Mouse (Mus musculus) cortical plate, adult 2 months (tissue): ENCODE results near the gene Slc9a3r2. TPM values are rescaled to one million over a fixed set of nuclear protein-coding genes. Genes with fewer than 3 reads are reported as not detected.

Source experiments
- H3K27ac ChIP-seq: fragments of 200-500 bp; 2 replicates; pipeline ENCODE4 v1.5.1; 2012; ENCODE audit warnings: low read length, control low read depth, inconsistent platforms; ENCODE audit not compliant: insufficient read depth
- H3K4me1 ChIP-seq: fragments of 200-500 bp; 2 replicates; pipeline ENCODE4 v1.6.1; 2011; ENCODE audit warnings: low read length; ENCODE audit not compliant: control insufficient read depth, insufficient read depth
- H3K4me3 ChIP-seq: fragments of 200-500 bp; 2 replicates; pipeline ENCODE4 v1.5.1; 2011; ENCODE audit warnings: mild to moderate bottlenecking, low read length, control low read depth; ENCODE audit not compliant: insufficient read depth
- CTCF ChIP-seq: fragments of 200-500 bp; IDR thresholded peaks from 2 replicates; pipeline ENCODE4 v1.5.1; 2011; ENCODE audit warnings: mild to moderate bottlenecking, control low read depth, low read length; ENCODE audit not compliant: insufficient read depth; ENCODE audit errors: extremely low read depth
- POLR2A ChIP-seq: fragments of 200-500 bp; IDR thresholded peaks from 2 replicates; pipeline ENCODE4 v1.6.1; 2011; ENCODE audit warnings: mild to moderate bottlenecking, low read length, control low read depth; ENCODE audit not compliant: insufficient read depth; ENCODE audit errors: extremely low read depth
- polyA plus RNA-seq: library from polyadenylated mRNA; depleted of rRNA; stranded (reverse); fragments of >200 nt; gene quantifications from 2 replicates; pipeline ENCODE4 v1.2.3, GENCODE M21; 2012

Gene Slc9a3r2
- polyA plus RNA-seq, 1 experiment, result 69.0 TPM

GRCm38 (mm10) chr17:24647493-24647892, 2.6 kb downstream of the Slc9a3r2 start:
- TF ChIP-seq POLR2A, result no peak
- TF ChIP-seq CTCF, result no peak
- peak overlapping the region; percentile 70; the same call in 1 of the 2 replicates for H3K27ac ChIP-seq
- H3K4me1 ChIP-seq, result peaks cover 3% of the 10 kb centered on the region; the same call in 1 of the 2 replicates
- peak overlapping the region; percentile 19; the same call in 1 of the 2 replicates for H3K4me3 ChIP-seq

- no peak for TF ChIP-seq CTCF
- TF ChIP-seq POLR2A, result no peak
- 0 out of 2 replicates have a peak overlapping the region, but pooled peaks have one; percentile 42 for H3K27ac ChIP-seq
- no peak overlapping the region for H3K4me3 ChIP-seq
- H3K4me1 ChIP-seq, result peaks cover 3% of the 10 kb centered on the region; the same call in 1 of the 2 replicates
These were observed 3.7 kb downstream of the Slc9a3r2 start for GRCm38 (mm10) chr17:24646381-24646780.

GRCm38 (mm10) chr17:24645916-24646315, 4.2 kb downstream of the Slc9a3r2 start:
- Histone ChIP-seq H3K4me1 (peaks cover 3% of the 10 kb centered on the region; the same call in 1 of the 2 replicates), H3K27ac (peak overlapping the region; percentile 80), H3K4me3 (no peak overlapping the region)
- TF ChIP-seq POLR2A (no peak), CTCF (no peak)

- TF ChIP-seq POLR2A (no peak), CTCF (no peak)
- H3K27ac ChIP-seq, result peak overlapping the region; percentile 86
- peaks cover 2% of the 10 kb centered on the region; the same call in 1 of the 2 replicates for H3K4me1 ChIP-seq
- H3K4me3 ChIP-seq, result no peak overlapping the region
These were observed 5.0 kb downstream of the Slc9a3r2 start for GRCm38 (mm10) chr17:24644875-24645721.

GRCm38 (mm10) chr17:24644030-24644715, 6.0 kb downstream of the Slc9a3r2 start:
- Histone ChIP-seq H3K4me1 (no peaks in the 10 kb centered on the region), H3K27ac (peak overlapping the region; percentile 86), H3K4me3 (no peak overlapping the region)
- TF ChIP-seq CTCF, result no peak
- no peak for TF ChIP-seq POLR2A

- Histone ChIP-seq H3K4me3 (no peak overlapping the region), H3K4me1 (no peaks in the 10 kb centered on the region), H3K27ac (0 out of 2 replicates have a peak overlapping the region, but pooled peaks have one; percentile 86)
- TF ChIP-seq POLR2A (no peak), CTCF (no peak)
These were observed 7.3 kb downstream of the Slc9a3r2 start for GRCm38 (mm10) chr17:24642791-24643343.

- no peak overlapping the region for H3K4me3 ChIP-seq
- TF ChIP-seq POLR2A (no peak), CTCF (no peak)
- no peak overlapping the region for H3K27ac ChIP-seq
- H3K4me1 ChIP-seq, result no peaks in the 10 kb centered on the region
These were observed 8.2 kb downstream of the Slc9a3r2 start for GRCm38 (mm10) chr17:24641944-24642343.

GRCm38 (mm10) chr17:24640581-24640980, 9.5 kb downstream of the Slc9a3r2 start:
- no peak overlapping the region for H3K4me3 ChIP-seq
- no peak overlapping the region for H3K27ac ChIP-seq
- TF ChIP-seq POLR2A (no peak), CTCF (no peak)
- no peaks in the 10 kb centered on the region for H3K4me1 ChIP-seq

GRCm38 (mm10) chr17:24640119-24640518, 10.0 kb downstream of the Slc9a3r2 start:
- H3K4me3 ChIP-seq, result no peak overlapping the region
- H3K27ac ChIP-seq, result no peak overlapping the region
- 0 out of 2 replicates have a peak, but pooled peaks cover 1% of the 10 kb centered on the region for H3K4me1 ChIP-seq
- TF ChIP-seq CTCF (no peak), POLR2A (no peak)

GRCm38 (mm10) chr17:24639571-24639988, 10.5 kb downstream of the Slc9a3r2 start:
- H3K4me1 ChIP-seq, result 0 out of 2 replicates have a peak, but pooled peaks cover 1% of the 10 kb centered on the region
- H3K27ac ChIP-seq, result no peak overlapping the region
- TF ChIP-seq CTCF (no peak), POLR2A (no peak)
- no peak overlapping the region for H3K4me3 ChIP-seq
